Mouse (Mus musculus) gastrocnemius, postnatal 10 days (tissue): ENCODE data around the gene Thumpd2. TPM values are rescaled to one million over a fixed set of nuclear protein-coding genes. Genes with fewer than 3 reads are reported as not detected.

ENCODE experiments used
- DNase-seq: peaks from one replicate; pipeline ENCODE4 v3.0.0; 2021; ENCODE audit warnings: mixed read lengths
- total RNA-seq, 2 experiments: library from RNA; stranded (reverse); gene quantifications; 2 replicates each; pipeline ENCODE4 v1.2.3; 2021

Gene Thumpd2
- total RNA-seq, 2 experiments from 2014 or later = 4.5 to 4.8 TPM

GRCm38 (mm10) chr17:81032957-81033356, 31.9 kb downstream of the Thumpd2 start:
- DNase-seq = no peak

- no peak for DNase-seq
Measured at GRCm38 (mm10) chr17:81031830-81032442, 32.9 kb downstream of the Thumpd2 start.

GRCm38 (mm10) chr17:81027331-81027730, 37.6 kb downstream of the Thumpd2 start:
- DNase-seq = no peak

GRCm38 (mm10) chr17:81017132-81017531, 47.8 kb downstream of the Thumpd2 start:
- no peak for DNase-seq

DNA sequence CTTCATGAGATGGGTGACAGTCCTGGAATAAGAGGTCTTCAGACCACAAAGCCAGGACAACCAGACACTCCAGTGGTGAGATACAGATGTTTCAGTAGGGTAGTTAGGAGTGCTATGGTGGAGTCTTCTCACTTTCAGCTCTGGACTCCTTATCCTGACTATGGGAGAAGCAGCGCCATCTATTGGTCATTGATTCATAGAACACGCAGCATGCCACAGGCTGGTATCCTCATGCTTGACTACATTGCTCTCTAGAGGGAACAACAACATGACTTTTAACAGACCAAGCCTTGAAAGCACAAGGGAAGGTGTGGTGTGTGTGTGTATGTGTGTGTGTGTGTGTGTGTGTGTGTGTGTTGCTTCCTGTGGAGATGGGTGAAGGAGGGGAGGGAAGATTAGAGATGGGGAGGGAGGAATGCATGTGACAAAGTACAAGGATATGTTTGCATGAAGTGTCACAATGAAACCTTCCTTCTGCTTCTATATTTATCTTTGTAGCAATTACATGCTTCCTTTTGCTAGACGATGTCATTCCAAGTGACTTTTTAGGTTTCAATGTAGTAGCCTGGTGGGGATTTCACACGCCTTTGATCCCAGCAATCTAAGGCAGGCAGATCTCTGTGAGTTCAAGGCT, 49.0 kb downstream of the Thumpd2 start:
- peak; percentile 15 for DNase-seq

DNA sequence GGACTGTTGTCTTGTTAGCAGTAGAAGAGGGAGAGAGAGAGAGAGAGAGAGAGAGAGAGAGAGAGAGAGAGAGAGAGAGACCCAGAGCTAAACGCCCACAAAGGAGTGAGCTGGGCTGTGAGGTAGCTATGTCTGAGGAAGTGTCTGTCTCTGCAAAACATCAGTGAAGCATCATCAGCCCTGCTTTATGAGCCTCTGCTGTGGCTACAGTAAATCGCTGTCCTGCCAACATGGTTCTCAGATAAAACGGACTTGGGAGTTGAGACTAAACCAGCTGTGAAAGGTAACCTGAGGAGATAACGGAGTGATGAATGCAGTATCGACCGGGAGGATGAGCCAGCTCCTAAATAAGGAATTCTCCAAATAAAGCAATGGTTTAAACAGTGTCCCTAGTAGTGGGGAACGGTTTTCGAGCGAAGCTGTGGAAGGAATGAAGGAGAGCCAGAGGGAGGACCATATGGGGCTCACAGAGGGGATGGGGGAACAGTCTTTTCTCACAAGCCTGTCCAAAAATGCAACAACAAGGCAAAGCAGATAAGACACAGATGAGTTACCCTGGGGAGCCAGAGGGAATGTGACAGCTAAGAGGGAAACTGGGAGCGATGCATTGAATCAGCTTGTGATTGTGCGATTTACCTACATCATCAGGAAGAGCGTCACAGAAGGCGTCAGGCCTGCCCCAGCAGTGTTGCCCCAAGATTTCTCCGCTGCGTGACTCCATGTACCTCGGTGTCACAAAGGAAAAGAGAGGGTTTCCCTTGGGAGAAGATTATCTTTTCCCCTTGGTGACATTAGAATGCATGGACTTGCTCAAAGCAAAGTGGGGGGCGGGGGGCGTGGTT, 53.8 kb downstream of the Thumpd2 start:
- DNase-seq = no peak

GRCm38 (mm10) chr17:81010199-81010598, 54.7 kb downstream of the Thumpd2 start:
- DNase-seq = no peak

DNA sequence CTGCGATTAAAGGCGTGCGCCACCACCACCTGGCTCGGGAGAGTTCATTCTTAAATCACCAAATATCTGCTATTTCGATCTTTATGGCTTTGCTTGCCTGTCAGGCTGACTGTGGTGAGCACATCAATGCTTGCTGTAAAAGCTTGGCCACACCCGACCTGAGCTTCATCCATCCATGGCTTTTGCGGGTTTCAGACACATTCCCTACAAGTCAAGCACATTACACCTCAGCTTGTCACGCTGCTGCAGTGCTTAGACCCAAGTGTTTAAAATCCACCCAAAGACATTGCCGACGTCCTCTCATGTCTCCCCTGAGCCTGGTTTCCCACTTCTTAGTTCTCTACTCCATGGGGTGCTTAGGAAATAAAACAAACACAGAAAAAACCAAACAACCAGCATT, 55.8 kb downstream of the Thumpd2 start:
- no peak for DNase-seq

- DNase-seq = no peak
Measured at GRCm38 (mm10) chr17:81005292-81005691, 59.6 kb downstream of the Thumpd2 start.

DNA sequence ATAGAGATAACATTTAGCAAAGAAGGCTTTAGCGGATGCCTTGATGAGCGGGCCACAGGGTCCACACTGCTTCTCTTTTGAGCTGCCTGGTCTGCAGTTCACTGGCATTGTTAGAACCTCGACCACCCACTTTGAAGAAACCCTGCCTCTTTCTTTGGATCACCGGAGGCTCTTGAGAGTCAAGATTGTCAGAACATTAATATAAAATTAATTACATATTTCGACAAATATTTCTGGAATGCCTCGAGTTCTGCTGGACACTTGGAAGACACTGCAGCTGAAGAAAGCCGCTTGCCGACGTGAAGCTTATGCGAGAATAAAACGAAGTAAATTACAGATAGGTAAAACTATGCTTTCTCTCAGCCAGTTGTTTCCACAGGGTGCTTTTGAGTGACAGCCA, 60.4 kb downstream of the Thumpd2 start:
- DNase-seq = no peak

- no peak for DNase-seq
Measured at GRCm38 (mm10) chr17:81002130-81002529, 62.8 kb downstream of the Thumpd2 start.

GRCm38 (mm10) chr17:81001647-81002046, 63.2 kb downstream of the Thumpd2 start:
- DNase-seq = no peak

DNA sequence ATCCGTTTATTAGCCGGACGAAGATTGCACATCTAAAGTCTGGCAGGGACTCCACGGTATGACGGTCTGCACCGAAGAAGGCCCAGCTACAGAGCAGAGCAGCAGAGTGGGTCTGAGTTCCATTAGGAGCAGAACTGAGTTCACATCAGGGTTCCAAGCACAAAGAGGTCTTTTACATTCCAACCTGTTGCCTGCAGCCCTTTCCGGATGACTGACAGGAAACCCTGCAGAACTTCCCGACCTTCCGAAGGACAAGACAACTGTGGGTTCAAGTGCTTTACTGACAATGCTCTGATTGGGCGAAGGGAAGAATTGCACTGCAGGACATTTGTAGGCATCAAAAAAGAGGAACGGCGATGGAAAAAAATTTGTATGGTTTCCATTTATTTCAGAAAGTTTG, 63.9 kb downstream of the Thumpd2 start:
- DNase-seq = no peak

DNA sequence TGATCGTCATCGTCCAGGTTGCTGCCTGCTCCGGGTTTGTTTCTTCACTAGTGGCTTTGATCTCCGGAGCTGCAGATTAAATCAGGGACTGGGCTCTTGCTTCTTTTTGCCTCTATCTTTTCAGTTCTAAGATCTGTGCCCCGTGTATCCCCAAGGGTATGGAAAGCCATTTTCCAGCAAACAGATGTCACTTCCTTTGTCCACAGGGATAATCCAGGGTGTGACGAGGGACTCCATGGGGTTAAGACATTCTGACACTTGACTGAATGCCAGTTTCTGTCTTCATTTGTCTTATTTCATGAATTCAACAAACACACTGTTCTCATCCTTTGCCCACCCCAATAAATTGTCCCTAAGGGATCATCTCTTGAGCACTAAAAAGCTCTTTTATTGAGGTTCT, 65.9 kb downstream of the Thumpd2 start:
- DNase-seq = no peak

DNA sequence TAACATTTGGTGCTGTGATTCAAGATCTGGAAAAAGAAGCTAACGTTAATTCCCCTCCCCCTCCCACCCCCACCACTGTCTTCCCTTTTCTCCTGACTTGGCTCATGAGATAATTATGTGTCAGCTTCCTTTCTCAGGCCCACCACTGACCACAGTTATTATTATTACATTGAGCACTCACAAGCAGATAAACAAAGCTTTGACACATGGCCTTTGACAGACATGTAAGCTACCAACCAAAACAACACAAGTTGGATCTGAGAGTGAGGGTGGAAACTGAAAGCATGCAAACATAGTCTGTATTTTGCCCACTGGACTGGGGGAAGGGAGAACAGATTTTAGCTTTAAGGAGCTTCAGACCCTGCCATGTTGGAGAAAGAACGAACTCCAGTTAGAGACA, 67.7 kb downstream of the Thumpd2 start:
- DNase-seq = no peak

DNA sequence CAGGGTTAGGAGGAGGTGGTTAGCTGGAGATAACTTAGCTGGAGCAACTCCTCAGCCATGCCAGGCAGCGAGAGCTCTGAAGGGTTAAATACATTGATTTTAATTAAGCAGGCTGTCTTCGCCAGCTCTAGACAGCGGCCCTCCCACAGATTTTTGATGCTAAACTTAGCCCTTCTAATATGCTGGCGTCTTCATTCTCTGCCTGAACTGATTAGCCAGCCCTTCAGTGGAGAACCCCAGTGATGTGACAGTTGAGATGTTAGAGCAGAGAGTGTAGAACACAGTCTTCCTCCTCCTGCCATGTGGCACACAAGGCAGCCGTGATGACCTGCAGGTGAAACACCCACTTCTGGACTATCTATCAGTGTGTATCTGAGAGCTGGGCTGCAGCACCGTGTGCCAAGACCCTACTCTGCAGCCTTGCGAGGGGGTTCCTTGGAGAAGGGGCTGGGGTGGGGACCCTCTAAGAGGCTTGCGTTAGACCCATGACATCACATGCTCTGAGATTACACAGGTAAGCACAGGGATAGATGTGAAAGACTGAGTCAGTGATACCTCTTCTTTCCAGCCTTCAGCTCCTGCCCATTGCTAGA, 73.3 kb downstream of the Thumpd2 start:
- DNase-seq = no peak

- DNase-seq = no peak
Measured at GRCm38 (mm10) chr17:80982976-80983375, 81.9 kb downstream of the Thumpd2 start.

DNA sequence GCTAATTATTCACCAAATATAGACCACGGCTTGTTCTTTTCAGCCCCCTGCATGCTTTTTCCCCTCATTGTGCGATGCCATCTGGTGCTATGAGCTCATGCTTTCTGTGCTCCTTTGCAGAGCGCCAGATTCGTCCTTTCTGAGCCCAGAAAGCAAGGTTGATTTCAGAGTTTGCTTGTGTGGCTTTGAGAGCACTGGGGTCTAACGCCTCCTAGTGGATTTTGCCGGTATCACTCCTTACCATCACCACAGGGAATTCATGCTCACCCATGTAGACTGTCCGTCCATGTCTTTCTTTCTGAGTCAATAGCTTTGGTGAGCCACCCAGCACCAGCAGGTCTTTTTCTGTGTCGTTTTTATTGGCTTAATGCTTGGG, 82.5 kb downstream of the Thumpd2 start:
- peak; percentile 68 for DNase-seq

DNA sequence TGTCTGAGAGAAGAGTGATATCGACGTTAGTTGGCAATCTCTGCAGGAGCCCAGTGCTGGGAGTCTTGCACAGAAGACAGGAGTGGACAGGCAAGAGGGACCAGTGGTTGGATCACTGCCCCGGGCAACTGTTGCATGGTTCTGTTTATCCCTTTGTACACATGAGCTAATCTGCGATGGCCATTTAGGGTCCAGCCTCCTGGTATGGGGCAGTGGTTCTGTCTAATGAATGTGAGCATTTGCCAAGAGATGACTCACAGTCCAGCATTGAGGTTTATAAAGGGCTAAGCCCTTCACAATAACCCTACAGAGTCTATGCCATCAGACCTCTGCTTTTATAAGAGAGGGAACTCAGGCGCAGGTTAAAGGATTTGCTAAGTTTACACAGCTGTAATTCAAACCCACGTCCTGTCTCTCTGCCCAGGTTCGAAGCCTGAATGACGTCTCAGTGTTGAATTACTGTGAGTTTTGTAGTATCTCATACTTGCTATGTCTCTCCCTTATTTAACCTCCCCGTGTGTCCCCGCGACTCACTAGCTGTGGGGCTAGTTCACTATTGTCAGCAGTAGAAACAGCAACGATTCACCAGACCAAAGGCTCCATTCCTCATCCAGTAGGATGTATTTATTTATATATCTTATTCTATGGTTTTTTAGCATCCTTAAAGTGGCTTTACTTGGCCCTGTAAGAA, 83.0 kb downstream of the Thumpd2 start:
- no peak for DNase-seq

GRCm38 (mm10) chr17:80980096-80980495, 84.8 kb downstream of the Thumpd2 start:
- no peak for DNase-seq

DNA sequence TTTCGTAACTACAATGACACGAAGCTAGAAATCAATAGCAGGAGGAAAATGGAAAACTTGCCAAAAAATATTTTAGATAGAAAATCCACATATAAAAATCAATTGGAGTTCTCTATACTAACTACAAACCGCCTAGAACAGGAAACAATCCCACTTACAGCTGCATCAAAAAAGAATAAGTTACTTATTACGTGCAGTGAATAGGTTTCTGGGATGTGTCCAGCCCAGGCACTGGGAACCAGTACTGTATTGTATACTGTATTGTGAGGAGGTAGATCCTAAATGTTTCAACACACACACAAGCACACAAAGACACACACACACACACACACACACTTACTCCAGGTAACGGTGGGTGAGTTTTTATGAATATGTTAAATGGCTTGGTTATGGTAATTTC, 87.6 kb downstream of the Thumpd2 start:
- DNase-seq = no peak
